Mouse (Mus musculus): ENCODE measurements around the gene Rab40b. TPM values are rescaled to one million over a fixed set of nuclear protein-coding genes. Genes with fewer than 3 reads are reported as not detected.

Rab40b gene
- total RNA-seq (2012; rRNA removed) = not detected in 2 replicates
- not detected in 2 replicates for total RNA-seq (2014; rRNA removed)
- not detected in 2 replicates for polyA plus RNA-seq (2012; ENCODE audit: insufficient read length, low read depth)

- peaks cover 3% of the 10 kb centered on the region for H3K9me3 ChIP-seq (replicated peaks; ENCODE audit: low read length)
- in situ Hi-C loops (cut with MboI; ENCODE audit: low pct_ligation_motif_present, low pct_unique_long_range_greater_than_20kb, low sequenced_read_pairs) (no loop called here), dilution Hi-C loops (cut with MboI; ENCODE audit: extremely low pct_ligation_motif_present, extremely low pct_unique_long_range_greater_than_20kb, low sequenced_read_pairs) (no loop called here)
- peak within 1 kb of the TSS; percentile 61 for H3K4me2 ChIP-seq (ENCODE audit: insufficient read depth, low read depth, poor library complexity, severe bottlenecking)
- peaks cover 32% of the 10 kb centered on the region for H3K27me3 ChIP-seq (replicated peaks)
- no peaks in the 10 kb centered on the region for H3K79me2 ChIP-seq (replicated peaks; ENCODE audit: control insufficient read depth, extremely low read depth, insufficient read depth, poor library complexity, severe bottlenecking)
- peaks cover 0 to 4% of the 10 kb centered on the region in 2 experiments; a peak in 3 of 4 replicates for H3K4me1 ChIP-seq (ENCODE audit: control insufficient read depth in 1 of 2, insufficient read depth in 2 of 2)
- no peak within 1 kb of the TSS for H3K27ac ChIP-seq (ENCODE audit: insufficient read depth, low read depth)
- H3K9ac ChIP-seq (ENCODE audit: insufficient read depth, low read depth) = no peak within 1 kb of the TSS
- peak within 1 kb of the TSS in 2 of 3 experiments; percentile 25 to 45 for H3K4me3 ChIP-seq (replicated peaks in 1 of 3; ENCODE audit: low read depth in 2 of 3, low read length in 2 of 3, poor library complexity in 1 of 3)
- peak; percentile 84 for DNase-seq (ENCODE audit: extremely low read depth)
- 0 out of 2 replicates have a peak, but pooled peaks have one; percentile 15 for TF ChIP-seq SIN3A (IDR thresholded peaks at IDR 0.05; ENCODE audit: low read length)
- TF ChIP-seq MAZ (IDR thresholded peaks at IDR 0.05; ENCODE audit: low read depth, low read length) = 0 out of 2 replicates have a peak, but pooled peaks have one; percentile 28
- TF ChIP-seq NRF1 (IDR thresholded peaks at IDR 0.05; ENCODE audit: low read depth, low read length) = peak; percentile 9; the same call in 1 of the 2 replicates
- TF ChIP-seq ZNF384 (IDR thresholded peaks at IDR 0.05; ENCODE audit: low read depth, low read length) = no peak
- no peaks in the 10 kb centered on the region for H3K36me3 ChIP-seq (replicated peaks in 1 of 2; ENCODE audit: control insufficient read depth in 1 of 2, insufficient read depth in 1 of 2, low read length in 1 of 2)
These were observed at the start of gene Rab40b for GRCm38 (mm10) chr11:121387750-121388553. Gene Rab40b (minus strand): TSS chr11:121388251.

GRCm38 (mm10) chr11:121437236-121437635 is 49.2 kb upstream of the Rab40b start:
- TF ChIP-seq ETS1 (conservative IDR thresholded peaks at IDR 0.05; ENCODE audit: low read depth, low read length) (no peak), E2F4 (IDR thresholded peaks at IDR 0.05; ENCODE audit: insufficient replicate concordance, low read depth, low read length) (no peak), MYC (IDR thresholded peaks at IDR 0.05; ENCODE audit: low read depth, low read length) (no peak), CHD2 (IDR thresholded peaks at IDR 0.05; ENCODE audit: low read length) (no peak), MXI1 (IDR thresholded peaks at IDR 0.05; ENCODE audit: low read depth, low read length) (no peak), ELF1 (IDR thresholded peaks at IDR 0.05; ENCODE audit: low read depth, low read length) (no peak), USF1 (IDR thresholded peaks at IDR 0.05; ENCODE audit: low read depth, low read length) (no peak), UBTF (IDR thresholded peaks at IDR 0.05; ENCODE audit: low read depth, low read length) (no peak), MAFK (IDR thresholded peaks at IDR 0.05; ENCODE audit: insufficient replicate concordance, low read length) (no peak), POLR2AphosphoS2 (IDR thresholded peaks at IDR 0.05; ENCODE audit: low read depth, low read length) (no peak), SMC3 (IDR thresholded peaks at IDR 0.05; ENCODE audit: low read depth, low read length) (no peak), BHLHE40 (IDR thresholded peaks at IDR 0.05; ENCODE audit: low read depth, low read length) (no peak), HCFC1 (IDR thresholded peaks at IDR 0.05; ENCODE audit: low read depth, low read length) (no peak), RAD21 (IDR thresholded peaks at IDR 0.05; ENCODE audit: low read depth, low read length) (no peak)
- no peak for DNase-seq (ENCODE audit: extremely low read depth)
- in situ Hi-C loops (cut with MboI; ENCODE audit: low pct_ligation_motif_present, low pct_unique_long_range_greater_than_20kb, low sequenced_read_pairs) (no loop called here), dilution Hi-C loops (cut with MboI; ENCODE audit: extremely low pct_ligation_motif_present, extremely low pct_unique_long_range_greater_than_20kb, low sequenced_read_pairs) (no loop called here)
- no peak overlapping the region for H3K4me2 ChIP-seq (ENCODE audit: insufficient read depth, low read depth, poor library complexity, severe bottlenecking)
- H3K4me1 ChIP-seq (ENCODE audit: control insufficient read depth in 1 of 2, insufficient read depth in 2 of 2) = peaks cover 0 to 7% of the 10 kb centered on the region in 2 experiments; a peak in 2 of 4 replicates
- H3K79me2 ChIP-seq (replicated peaks; ENCODE audit: control insufficient read depth, extremely low read depth, insufficient read depth, poor library complexity, severe bottlenecking) = no peaks in the 10 kb centered on the region
- H3K9me3 ChIP-seq (replicated peaks; ENCODE audit: low read length) = no peaks in the 10 kb centered on the region
- no peak overlapping the region for H3K4me3 ChIP-seq (replicated peaks in 1 of 3; ENCODE audit: low read depth in 2 of 3, low read length in 2 of 3, poor library complexity in 1 of 3)
- H3K9ac ChIP-seq (ENCODE audit: insufficient read depth, low read depth) = no peak overlapping the region
- peaks cover 13% of the 10 kb centered on the region for H3K27me3 ChIP-seq (replicated peaks)
- peaks cover 0 to 3% of the 10 kb centered on the region in 2 experiments for H3K36me3 ChIP-seq (replicated peaks in 1 of 2; ENCODE audit: control insufficient read depth in 1 of 2, insufficient read depth in 1 of 2, low read length in 1 of 2)
- no peak overlapping the region for H3K27ac ChIP-seq (ENCODE audit: insufficient read depth, low read depth)
